Comparison of ENCODE assay signal across 7 mouse cellular contexts in genomic region chr6:72438226-72438625, GRCm38 (mm10). TPM values are rescaled to one million over a fixed set of nuclear protein-coding genes. Genes with fewer than 3 reads are reported as not detected.
DNase-seq lines count a peak whose midpoint lies in the region; ATAC-seq and TF ChIP-seq lines count a peak whose summit lies in the region.

No protein-coding gene starts in this region.

- peak overlapping the region; percentile 99 for H3K9ac ChIP-seq in lung, embryonic 14.5 days
- peak overlapping the region; percentile 100 for H3K9ac ChIP-seq in embryonic facial prominence, embryonic 11.5 days (replicated peaks; ENCODE audit: low read length)
- peak overlapping the region; percentile 99 for H3K9ac ChIP-seq in limb, embryonic 12.5 days (replicated peaks)
- H3K9ac ChIP-seq in stomach, embryonic 14.5 days (replicated peaks; ENCODE audit: low read depth, low read length), result peak overlapping the region; percentile 82

- no peaks in the 10 kb centered on the region for H3K9me3 ChIP-seq in lung, embryonic 14.5 days (ENCODE audit: low read depth, low read length)
- H3K9me3 ChIP-seq in embryonic facial prominence, embryonic 11.5 days (replicated peaks; ENCODE audit: control insufficient read depth, low read length), result no peaks in the 10 kb centered on the region
- H3K9me3 ChIP-seq in limb, embryonic 12.5 days, result no peaks in the 10 kb centered on the region
- no peaks in the 10 kb centered on the region for H3K9me3 ChIP-seq in stomach, embryonic 14.5 days (ENCODE audit: control insufficient read depth, low read depth, low read length)

- H3K27ac ChIP-seq in lung, embryonic 14.5 days (ENCODE audit: low read depth), result peak overlapping the region; percentile 99
- no peak overlapping the region for H3K27ac ChIP-seq in embryonic facial prominence, embryonic 11.5 days (replicated peaks; ENCODE audit: low read depth, low read length)
- H3K27ac ChIP-seq in limb, embryonic 12.5 days, result no peak overlapping the region; the same call in 1 of the 2 replicates
- peak overlapping the region; percentile 97; the same call in 1 of the 2 replicates for H3K27ac ChIP-seq in stomach, embryonic 14.5 days (ENCODE audit: low read length)

- H3K36me3 ChIP-seq in lung, embryonic 14.5 days (ENCODE audit: insufficient read depth), result peaks cover 51% of the 10 kb centered on the region
- H3K36me3 ChIP-seq in embryonic facial prominence, embryonic 11.5 days (replicated peaks; ENCODE audit: control insufficient read depth, insufficient read depth, low read depth, low read length), result peaks cover 12% of the 10 kb centered on the region; the same call in 1 of the 2 replicates
- H3K36me3 ChIP-seq in limb, embryonic 12.5 days, result peaks cover 46% of the 10 kb centered on the region
- H3K36me3 ChIP-seq in stomach, embryonic 14.5 days (ENCODE audit: control insufficient read depth, insufficient read depth, low read length), result peaks cover 39% of the 10 kb centered on the region

- 0 out of 2 replicates have a peak, but pooled peaks cover 6% of the 10 kb centered on the region for H3K4me1 ChIP-seq in lung, embryonic 14.5 days (ENCODE audit: insufficient read depth)
- H3K4me1 ChIP-seq in embryonic facial prominence, embryonic 11.5 days (ENCODE audit: control insufficient read depth, insufficient read depth, low read length), result 0 out of 2 replicates have a peak, but pooled peaks cover 2% of the 10 kb centered on the region
- peaks cover 27% of the 10 kb centered on the region for H3K4me1 ChIP-seq in limb, embryonic 12.5 days (replicated peaks)
- peaks cover 16% of the 10 kb centered on the region; the same call in 1 of the 2 replicates for H3K4me1 ChIP-seq in stomach, embryonic 14.5 days (ENCODE audit: control insufficient read depth, insufficient read depth, low read length)

- no peak for TF ChIP-seq CTCF in lung, embryonic 14.5 days (IDR thresholded peaks at IDR 0.05; ENCODE audit: low read depth)

- no peaks in the 10 kb centered on the region for H3K27me3 ChIP-seq in lung, embryonic 14.5 days (ENCODE audit: insufficient read depth, low read length)
- no peaks in the 10 kb centered on the region for H3K27me3 ChIP-seq in embryonic facial prominence, embryonic 11.5 days (ENCODE audit: control insufficient read depth, insufficient read depth, low read length)
- H3K27me3 ChIP-seq in limb, embryonic 12.5 days, result no peaks in the 10 kb centered on the region
- H3K27me3 ChIP-seq in stomach, embryonic 14.5 days (ENCODE audit: control insufficient read depth, insufficient read depth, low read length), result no peaks in the 10 kb centered on the region

- ATAC-seq in lung, embryonic 14.5 days (ENCODE audit: insufficient read depth), result no peak
- ATAC-seq in embryonic facial prominence, embryonic 11.5 days (replicated peaks; ENCODE audit: insufficient number of reproducible peaks, low FRiP score, low TSS enrichment, low read depth), result no peak
- ATAC-seq in limb, embryonic 12.5 days (ENCODE audit: insufficient number of reproducible peaks, insufficient read depth, low FRiP score, low TSS enrichment, low read depth), result no peak
- no peak for ATAC-seq in stomach, embryonic 14.5 days (ENCODE audit: insufficient number of reproducible peaks, insufficient read depth, low FRiP score, low read depth)

- DNase-seq in lung, embryonic 14.5 days, result peak; percentile 28
- DNase-seq in lung, adult 18-20 months, result no peak
- DNase-seq in embryonic facial prominence, embryonic 11.5 days (ENCODE audit: low spot score), result peak; percentile 25
- no peak for DNase-seq in thymus, postnatal 0 days (ENCODE audit: low spot score)
- DNase-seq in layer of hippocampus, adult 8-10 months (ENCODE audit: low spot score in 2 of 2), result no peak

- WGBS in lung, embryonic 14.5 days, result under 1% methylated on average over 5 of the region's 5 CpGs
- WGBS in embryonic facial prominence, embryonic 11.5 days, result 5% methylated on average over 5 of the region's 5 CpGs
- 5% methylated on average over 5 of the region's 5 CpGs for WGBS in limb, embryonic 12.5 days
- WGBS in stomach, embryonic 14.5 days, result under 1% methylated on average over 5 of the region's 5 CpGs

- peak overlapping the region; percentile 96 for H3K4me3 ChIP-seq in lung, embryonic 14.5 days (ENCODE audit: low read depth, low read length)
- H3K4me3 ChIP-seq in embryonic facial prominence, embryonic 11.5 days (ENCODE audit: low read depth, low read length), result peak overlapping the region; percentile 99
- peak overlapping the region; percentile 92 for H3K4me3 ChIP-seq in limb, embryonic 12.5 days (replicated peaks)
- peak overlapping the region; percentile 59 for H3K4me3 ChIP-seq in stomach, embryonic 14.5 days (ENCODE audit: low read depth, low read length)

- peak overlapping the region; percentile 97 for H3K4me2 ChIP-seq in lung, embryonic 14.5 days
- H3K4me2 ChIP-seq in embryonic facial prominence, embryonic 11.5 days (ENCODE audit: low read depth, low read length), result peak overlapping the region; percentile 70
- H3K4me2 ChIP-seq in limb, embryonic 12.5 days, result peak overlapping the region; percentile 92
- H3K4me2 ChIP-seq in stomach, embryonic 14.5 days (replicated peaks; ENCODE audit: low read depth, low read length), result peak overlapping the region; percentile 91

RNA-seq across cellular contexts. Expression of gene Mat2a, which starts 1.1 kb away (rescaled TPM):
- polyA plus RNA-seq in lung, embryonic 14.5 days (2014; fragmentation: Nextera tagmentation; extraction: Ambion mirVana), result 400 and 402 TPM in 2 replicates
- polyA plus RNA-seq in embryonic facial prominence, embryonic 11.5 days (2014; fragmentation: Nextera tagmentation; extraction: Ambion mirVana), result 503 and 527 TPM in 2 replicates
- polyA plus RNA-seq in limb, embryonic 12.5 days (2016; fragmentation: Nextera tagmentation; extraction: Ambion mirVana), result 408 and 461 TPM in 2 replicates
- polyA plus RNA-seq in stomach, embryonic 14.5 days (2014; fragmentation: Nextera tagmentation; extraction: Ambion mirVana), result 333 and 352 TPM in 2 replicates
- 356 and 359 TPM in 2 replicates for polyA plus RNA-seq in thymus, postnatal 0 days (2015; fragmentation: Nextera tagmentation; extraction: Ambion mirVana)
- 100 to 1,000 TPM; 176 to 184 (median 179) TPM for total RNA-seq in layer of hippocampus, adult 8-10 months (2022)

RNA-seq across cellular contexts. Expression of gene Ggcx, which starts 24.1 kb away (rescaled TPM):
- polyA plus RNA-seq in lung, embryonic 14.5 days (2014; fragmentation: Nextera tagmentation; extraction: Ambion mirVana), result 22.3 and 23.4 TPM in 2 replicates
- polyA plus RNA-seq in embryonic facial prominence, embryonic 11.5 days (2014; fragmentation: Nextera tagmentation; extraction: Ambion mirVana), result 12.4 and 15.7 TPM in 2 replicates
- 34.0 TPM in 2 replicates for polyA plus RNA-seq in limb, embryonic 12.5 days (2016; fragmentation: Nextera tagmentation; extraction: Ambion mirVana)
- 23.2 TPM in 2 replicates for polyA plus RNA-seq in stomach, embryonic 14.5 days (2014; fragmentation: Nextera tagmentation; extraction: Ambion mirVana)
- polyA plus RNA-seq in thymus, postnatal 0 days (2015; fragmentation: Nextera tagmentation; extraction: Ambion mirVana), result 7.0 and 7.3 TPM in 2 replicates
- 10 to 100 TPM; 24.5 to 33.3 (median 28.5) TPM for total RNA-seq in layer of hippocampus, adult 8-10 months (2022)

RNA-seq across cellular contexts. Expression of gene Vamp8, which starts 47.7 kb away (rescaled TPM):
- polyA plus RNA-seq in lung, embryonic 14.5 days (2014; fragmentation: Nextera tagmentation; extraction: Ambion mirVana), result 132 and 137 TPM in 2 replicates
- polyA plus RNA-seq in embryonic facial prominence, embryonic 11.5 days (2014; fragmentation: Nextera tagmentation; extraction: Ambion mirVana), result 69.6 and 75.6 TPM in 2 replicates
- 105 and 106 TPM in 2 replicates for polyA plus RNA-seq in limb, embryonic 12.5 days (2016; fragmentation: Nextera tagmentation; extraction: Ambion mirVana)
- polyA plus RNA-seq in stomach, embryonic 14.5 days (2014; fragmentation: Nextera tagmentation; extraction: Ambion mirVana), result 194 and 206 TPM in 2 replicates
- 160 and 167 TPM in 2 replicates for polyA plus RNA-seq in thymus, postnatal 0 days (2015; fragmentation: Nextera tagmentation; extraction: Ambion mirVana)
- 10 to 100 TPM; 12.5 to 33.9 (median 22.4) TPM for total RNA-seq in layer of hippocampus, adult 8-10 months (2022)

RNA-seq across cellular contexts. Expression of gene Vamp5, which starts 58.0 kb away (rescaled TPM):
- 31.0 and 31.2 TPM in 2 replicates for polyA plus RNA-seq in lung, embryonic 14.5 days (2014; fragmentation: Nextera tagmentation; extraction: Ambion mirVana)
- 13.5 and 15.8 TPM in 2 replicates for polyA plus RNA-seq in embryonic facial prominence, embryonic 11.5 days (2014; fragmentation: Nextera tagmentation; extraction: Ambion mirVana)
- 13.9 and 17.3 TPM in 2 replicates for polyA plus RNA-seq in limb, embryonic 12.5 days (2016; fragmentation: Nextera tagmentation; extraction: Ambion mirVana)
- 22.6 and 26.3 TPM in 2 replicates for polyA plus RNA-seq in stomach, embryonic 14.5 days (2014; fragmentation: Nextera tagmentation; extraction: Ambion mirVana)
- polyA plus RNA-seq in thymus, postnatal 0 days (2015; fragmentation: Nextera tagmentation; extraction: Ambion mirVana), result 24.7 and 29.0 TPM in 2 replicates
- total RNA-seq in layer of hippocampus, adult 8-10 months (2022), result 1 to 10 TPM; 3.8 to 8.8 (median 7.4) TPM

Comparison
In these comparisons a context has a peak if more than half of its experiments do, and no peak if none do; other contexts are left out.
1. DNase-seq: peak in lung, embryonic 14.5 days (single experiment) and embryonic facial prominence, embryonic 11.5 days (single experiment); none in lung, adult 18-20 months (0 of 2), thymus, postnatal 0 days (single experiment) and layer of hippocampus, adult 8-10 months (0 of 2).
2. H3K27ac ChIP-seq: peak in lung, embryonic 14.5 days (single experiment) and stomach, embryonic 14.5 days (single experiment); none in embryonic facial prominence, embryonic 11.5 days (single experiment) and limb, embryonic 12.5 days (single experiment).
3. Peak in every context shown above with its lines, with median percentiles within 50 percentile points of each other: H3K4me2 ChIP-seq, H3K4me3 ChIP-seq and H3K9ac ChIP-seq.